Mouse (Mus musculus) lung, postnatal 25 days (tissue): ENCODE data around the gene Defb41.
"Not testable (repeated sequence)": the region's sequence is repeated elsewhere in the genome, so short reads cannot be mapped to it uniquely, and the experiment has no call there.

Experiments
- DNase-seq: peaks from one replicate; pipeline ENCODE4 v3.0.0; 2022; ENCODE audit warnings: low spot score

The Defb41 gene

DNA sequence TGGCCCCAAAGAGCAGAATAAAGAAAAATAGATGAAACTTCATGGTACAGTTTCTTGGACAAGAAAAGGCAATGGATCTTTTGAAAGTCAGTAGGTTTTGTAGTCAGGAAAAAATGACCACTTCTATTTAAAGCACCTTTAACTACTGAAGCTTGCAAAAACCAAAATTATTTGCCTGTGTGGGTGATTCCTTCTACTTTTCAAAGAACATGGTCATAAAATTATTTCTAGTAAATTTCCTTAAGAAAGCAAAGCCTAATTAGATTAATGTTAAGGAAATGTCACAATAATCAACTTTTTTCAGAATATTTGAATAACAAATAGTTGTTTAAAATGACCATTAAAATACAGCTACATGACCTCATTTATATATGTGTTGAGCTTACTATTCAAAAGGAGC is at the start of gene Defb41:
Defb41 (minus strand) TSS at position 101 of the 400 bp plus-strand sequence.
- DNase-seq: no peak

DNA sequence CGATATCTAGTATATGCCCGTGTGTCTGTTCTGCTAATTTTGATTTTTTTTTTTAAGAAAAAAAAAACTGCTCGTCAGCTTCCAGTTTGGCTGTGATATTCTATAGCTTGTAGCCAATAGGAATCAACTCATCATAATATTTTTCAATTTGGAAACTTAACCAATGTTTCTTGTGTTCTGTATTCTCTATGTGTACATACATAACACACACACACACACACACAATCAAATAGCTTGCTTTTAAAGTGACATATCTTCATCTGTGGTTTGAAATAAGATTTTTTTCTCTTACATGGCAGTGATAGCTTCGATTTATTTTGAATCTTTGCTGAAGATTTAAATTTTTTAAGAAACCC is 43.5 kb upstream of the Defb41 start:
- DNase-seq: no peak

DNA sequence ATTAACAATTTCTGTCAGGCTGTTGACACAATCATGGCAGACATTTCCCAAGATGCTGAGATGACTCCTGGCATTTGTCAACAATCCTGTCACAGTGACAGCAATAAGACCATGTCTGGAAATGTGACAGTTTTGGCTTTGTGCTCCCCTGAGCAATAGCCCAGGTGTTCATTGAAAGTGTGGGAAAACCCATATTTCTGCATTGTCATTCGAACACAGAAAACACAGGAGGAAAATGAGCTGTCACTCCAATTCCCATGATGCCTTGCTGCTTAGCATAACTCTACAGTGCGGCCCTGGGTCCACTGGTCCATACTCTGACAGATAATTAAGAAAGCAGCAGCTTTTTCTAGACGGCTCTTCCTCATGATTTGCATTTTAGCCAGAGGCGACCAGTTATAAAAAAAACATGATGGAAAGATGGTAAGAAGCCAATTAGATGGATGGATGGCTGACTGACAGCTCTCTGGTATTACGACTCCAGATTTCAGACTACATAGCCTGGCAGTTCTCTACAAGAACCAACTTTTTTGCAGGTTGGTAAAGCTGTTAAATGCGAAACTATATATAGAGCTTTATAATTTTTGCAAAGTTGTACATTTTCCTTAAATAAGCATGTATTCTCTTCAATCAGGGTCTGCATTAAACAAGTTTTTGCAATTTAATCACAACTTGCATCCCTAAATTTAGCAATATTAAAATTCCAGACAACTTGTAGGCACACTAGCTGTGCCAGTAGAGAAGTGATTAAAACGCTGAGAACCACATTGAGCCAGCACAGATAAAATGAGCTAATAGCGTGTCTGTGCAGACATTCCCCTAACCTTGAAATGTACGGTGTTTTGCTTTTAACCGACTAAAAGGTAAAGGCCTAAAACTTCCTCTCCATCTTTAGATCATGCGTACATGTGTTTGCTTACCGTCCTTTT is 42.9 kb upstream of the Defb41 start:
- DNase-seq: no peak

DNA sequence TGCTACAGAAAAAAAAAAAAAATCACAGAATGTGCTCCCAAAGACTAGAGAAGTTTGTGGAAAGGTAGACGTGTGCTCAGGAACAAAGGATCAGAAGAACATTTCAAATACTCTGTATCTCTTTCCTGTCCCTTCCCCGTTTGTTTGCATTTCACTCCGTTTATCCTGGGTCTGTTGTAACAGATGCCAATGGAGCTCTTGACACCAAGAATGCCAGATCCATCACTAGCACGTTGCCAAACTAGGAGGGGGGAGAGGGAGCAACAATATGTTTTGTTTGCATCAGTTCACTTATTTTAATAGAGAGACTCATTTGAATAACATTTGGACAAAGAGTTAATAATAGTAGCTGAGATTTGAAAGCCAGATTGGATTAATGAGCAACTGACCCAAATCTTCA is 27.6 kb upstream of the Defb41 start:
- no peak for DNase-seq

DNA sequence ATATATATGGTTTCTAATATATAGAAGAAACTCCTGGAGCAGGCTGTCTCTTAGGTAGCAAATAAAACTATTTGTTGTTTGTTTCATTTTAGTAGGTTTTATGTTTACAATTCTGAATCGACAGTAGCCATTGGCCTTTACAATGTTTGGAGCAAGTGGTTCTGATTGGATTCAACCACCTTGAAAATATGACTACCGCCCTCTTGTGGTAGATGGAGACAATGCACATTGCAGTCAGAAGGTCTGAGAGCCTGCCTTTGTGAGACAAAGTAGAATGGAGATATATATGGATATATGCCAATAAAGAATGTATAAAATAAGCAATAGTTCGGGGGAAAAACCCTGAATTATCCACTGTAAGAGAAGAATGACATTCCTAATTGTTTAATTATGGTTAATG is 23.9 kb upstream of the Defb41 start:
- no peak for DNase-seq

DNA sequence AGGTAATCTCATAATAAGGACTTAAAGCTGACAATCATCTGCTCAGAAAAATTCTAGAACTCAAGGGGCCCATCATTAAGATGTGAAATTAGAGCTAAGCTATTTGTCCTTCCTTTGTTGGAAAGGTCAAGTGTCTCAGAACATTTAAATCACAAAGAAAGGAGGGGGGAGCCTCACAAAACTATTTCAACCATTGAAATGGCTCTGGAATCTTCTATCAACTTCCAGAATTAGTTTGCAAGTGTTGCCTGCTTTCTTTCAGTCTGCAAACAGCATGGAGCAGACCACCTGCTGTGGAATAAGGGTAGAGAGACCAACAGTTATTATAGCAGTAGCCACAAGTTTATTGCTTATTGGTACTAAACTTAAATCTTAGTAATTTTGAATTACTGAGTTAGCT is 22.4 kb upstream of the Defb41 start:
- no peak for DNase-seq

DNA sequence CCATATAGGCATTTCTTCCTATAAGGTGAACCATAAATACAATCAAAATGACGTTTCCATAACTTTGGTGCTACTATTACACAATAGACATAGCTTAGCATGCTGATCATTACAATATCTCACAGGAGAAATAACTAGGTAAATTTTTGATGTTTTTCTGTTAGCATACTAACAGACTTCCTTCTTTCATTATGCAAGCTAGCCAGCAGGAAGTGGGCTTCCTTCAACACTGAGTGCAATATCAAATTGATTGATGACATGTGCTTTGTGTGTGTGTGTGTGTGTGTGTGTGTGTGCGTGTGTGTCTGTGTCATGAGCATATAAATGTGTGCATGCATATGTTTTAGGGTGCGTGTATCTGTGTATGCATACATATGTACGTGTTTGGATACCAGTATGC is 6.2 kb upstream of the Defb41 start:
- no peak for DNase-seq

DNA sequence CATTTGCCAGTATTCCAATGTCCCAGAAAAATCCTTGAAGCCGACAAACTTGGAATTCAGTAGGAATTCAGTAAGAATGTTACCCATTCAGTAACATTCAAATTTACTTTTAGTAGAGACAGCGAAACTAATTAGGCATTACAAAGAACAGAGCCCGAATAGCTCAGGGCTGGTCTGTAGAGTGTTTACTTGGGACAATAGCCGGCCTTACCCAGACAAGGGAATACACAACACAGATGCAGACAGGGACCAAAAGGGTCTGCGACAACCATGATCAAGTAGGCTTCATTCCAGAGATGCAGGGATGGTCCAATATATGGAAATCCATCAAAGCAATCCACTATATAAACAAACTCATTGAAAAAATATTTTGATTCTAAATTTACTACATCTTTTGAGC is 3.9 kb upstream of the Defb41 start:
- DNase-seq: no peak

DNA sequence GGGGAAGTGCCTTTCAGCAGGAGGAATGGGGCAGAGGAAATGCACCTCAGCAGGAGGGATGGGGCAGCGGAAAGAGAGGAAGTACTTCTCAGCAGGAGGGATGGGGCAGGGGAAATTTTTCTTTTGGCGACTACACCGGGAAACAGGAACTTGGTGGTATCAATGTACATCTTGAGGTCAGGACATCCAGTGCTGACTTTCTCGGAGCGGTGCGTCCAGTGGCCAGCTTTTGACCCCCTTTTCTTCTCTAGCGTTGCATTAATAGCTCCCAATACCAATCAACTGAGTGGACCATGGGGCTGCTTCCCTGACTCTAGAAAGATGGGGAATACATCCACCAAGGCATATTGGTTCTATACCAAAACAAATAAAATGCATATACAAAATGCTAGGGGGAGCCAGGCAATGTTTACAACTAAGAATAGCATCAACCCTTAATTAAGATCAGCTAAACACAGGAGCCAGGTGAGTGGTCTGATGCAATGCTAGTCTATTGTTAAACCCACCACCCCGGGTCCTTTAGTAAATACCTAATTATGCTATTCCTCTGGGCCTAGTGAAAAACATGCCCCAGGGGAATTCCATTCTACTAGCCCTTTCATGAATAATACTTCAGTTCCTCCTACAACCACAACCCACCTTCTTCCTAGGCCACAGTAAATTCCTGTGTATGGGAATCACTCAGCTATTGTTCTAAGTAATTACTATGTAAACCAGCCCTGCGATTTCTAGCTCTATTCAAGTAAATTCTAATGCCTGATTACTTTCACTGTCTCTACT is 18.9 kb downstream of the Defb41 start:
- DNase-seq: not testable (repeated sequence)

DNA sequence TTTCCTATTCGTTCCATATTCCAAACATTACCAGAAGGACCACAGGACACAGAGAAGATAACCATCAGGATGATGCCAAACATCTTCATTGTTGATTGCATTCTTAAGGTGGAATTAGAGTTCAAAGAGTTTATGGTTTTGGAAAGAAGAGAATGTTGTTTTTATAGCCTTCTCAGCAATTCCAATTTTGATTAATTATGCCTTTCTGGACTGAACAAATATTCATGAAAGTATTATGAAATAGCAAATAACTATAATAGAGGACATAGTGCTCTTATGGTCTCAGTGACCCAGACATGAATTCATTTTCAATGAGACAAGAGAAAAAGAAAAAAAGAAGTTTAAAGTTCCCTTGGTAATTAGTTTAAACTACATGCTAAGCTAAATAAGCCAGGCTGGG is 27.6 kb downstream of the Defb41 start, which contains the start of gene Defb18:
Defb18 (minus strand) TSS at position 101 of the 400 bp plus-strand sequence.
- no peak for DNase-seq

DNA sequence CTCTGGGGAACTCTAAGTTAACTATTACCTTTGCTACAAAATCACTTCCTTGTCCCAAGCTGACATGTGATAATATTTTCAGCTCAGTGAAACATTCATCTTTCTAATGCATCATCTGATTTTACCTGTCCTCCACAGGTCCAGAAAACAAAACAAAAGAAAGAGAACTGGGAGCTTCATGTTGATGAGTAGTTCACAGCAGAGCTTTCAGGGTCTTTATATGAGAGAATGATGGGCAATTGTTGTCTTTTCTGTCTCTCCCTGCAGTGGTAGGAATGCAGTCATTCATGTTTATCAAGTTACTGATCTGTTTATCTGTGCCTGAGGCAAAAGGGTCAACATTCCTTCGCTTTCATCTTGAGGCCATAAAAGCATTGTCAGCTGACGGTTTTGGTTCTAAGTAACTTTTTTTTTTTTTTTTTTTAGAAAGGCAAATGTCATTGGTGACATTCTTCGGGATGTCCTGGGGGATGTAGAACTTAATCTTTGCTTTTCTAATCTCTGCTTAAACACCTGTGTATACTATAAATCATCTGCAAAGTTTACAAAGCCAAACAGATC is 41.5 kb downstream of the Defb41 start:
- DNase-seq: no peak
